In genomic region chr6:89003197-89003923, GRCm38 (mm10) we compare ENCODE assay signal across 10 mouse cellular contexts.
DNase-seq lines count a peak whose midpoint lies in the region; ATAC-seq and TF ChIP-seq lines count a peak whose summit lies in the region.
"Had no signal": no experiment of that assay in that cellular context is flagged by ENCODE, and none has a peak within 500 bp of the region (broad histone marks: within the 10 kb centered on the region; RNA-seq: fewer than 3 reads in every experiment).

No protein-coding gene starts in this region.

- DNase-seq in intestine, embryonic 14.5 days (ENCODE audit: low spot score) = peak; percentile 62
- peak; percentile 77 for DNase-seq in brain, embryonic 14.5 days (ENCODE audit: low read depth)
- DNase-seq in hindbrain, postnatal 0 days (ENCODE audit: low spot score) = peak; percentile 78
- DNase-seq in urinary bladder, postnatal 25 days (ENCODE audit: low spot score) = no peak
- DNase-seq in gastrocnemius, postnatal 25 days = no peak
- DNase-seq in spleen, postnatal 10 days (ENCODE audit: low spot score in 2 of 2) = no peak

- H3K27me3 ChIP-seq in intestine, embryonic 14.5 days (replicated peaks; ENCODE audit: control insufficient read depth, insufficient read depth, low read length) = no peaks in the 10 kb centered on the region
- no peaks in the 10 kb centered on the region for H3K27me3 ChIP-seq in intestine, postnatal 0 days (replicated peaks; ENCODE audit: control insufficient read depth, insufficient read depth, low read length)
- H3K27me3 ChIP-seq in hindbrain, postnatal 0 days (ENCODE audit: insufficient read depth, low read length) = 0 out of 2 replicates have a peak, but pooled peaks cover 3% of the 10 kb centered on the region
- H3K27me3 ChIP-seq in midbrain, embryonic 16.5 days (ENCODE audit: control insufficient read depth, insufficient read depth, low read depth, low read length) = no peaks in the 10 kb centered on the region

- peak; percentile 77 for ATAC-seq in intestine, embryonic 14.5 days (replicated peaks; ENCODE audit: low FRiP score, low TSS enrichment, low read depth)
- ATAC-seq in intestine, postnatal 0 days = no peak
- ATAC-seq in hindbrain, postnatal 0 days = peak; percentile 56
- 0 out of 2 replicates have a peak, but pooled peaks have one; percentile 26 for ATAC-seq in midbrain, embryonic 16.5 days

- H3K36me3 ChIP-seq in intestine, embryonic 14.5 days (ENCODE audit: control insufficient read depth, insufficient read depth, low read length) = no peaks in the 10 kb centered on the region
- no peaks in the 10 kb centered on the region for H3K36me3 ChIP-seq in intestine, postnatal 0 days (ENCODE audit: control insufficient read depth, insufficient read depth)
- H3K36me3 ChIP-seq in hindbrain, postnatal 0 days (ENCODE audit: insufficient read depth, low read length) = no peaks in the 10 kb centered on the region
- H3K36me3 ChIP-seq in midbrain, embryonic 16.5 days (ENCODE audit: control insufficient read depth, insufficient read depth, low read length) = no peaks in the 10 kb centered on the region
- H3K36me3 ChIP-seq: hindbrain, embryonic 15.5 days had no signal

- no peak overlapping the region for H3K4me3 ChIP-seq in intestine, embryonic 14.5 days (ENCODE audit: low read depth, low read length)
- H3K4me3 ChIP-seq in intestine, postnatal 0 days (ENCODE audit: low read depth, low read length) = no peak overlapping the region
- no peak overlapping the region for H3K4me3 ChIP-seq in hindbrain, postnatal 0 days (ENCODE audit: low read length)
- no peak overlapping the region for H3K4me3 ChIP-seq in midbrain, embryonic 16.5 days (ENCODE audit: low read depth, low read length)
- H3K4me3 ChIP-seq: hindbrain, embryonic 15.5 days; myocyte had no signal

- no peaks in the 10 kb centered on the region for H3K9me3 ChIP-seq in intestine, embryonic 14.5 days (ENCODE audit: control insufficient read depth, low read length)
- H3K9me3 ChIP-seq in intestine, postnatal 0 days (ENCODE audit: control insufficient read depth) = no peaks in the 10 kb centered on the region
- no peaks in the 10 kb centered on the region for H3K9me3 ChIP-seq in hindbrain, postnatal 0 days (ENCODE audit: low read length)
- H3K9me3 ChIP-seq in midbrain, embryonic 16.5 days (replicated peaks; ENCODE audit: control insufficient read depth, low read length, poor library complexity, severe bottlenecking) = no peaks in the 10 kb centered on the region
- H3K9me3 ChIP-seq: hindbrain, embryonic 15.5 days had no signal

- TF ChIP-seq CTCF in intestine, postnatal 0 days (IDR thresholded peaks at IDR 0.05; ENCODE audit: low read depth) = no peak
- no peak for TF ChIP-seq CTCF in brain, embryonic 14.5 days (IDR thresholded peaks at IDR 0.05; ENCODE audit: borderline replicate concordance, extremely low read depth, insufficient read depth, insufficient read length)
- no peak for TF ChIP-seq CTCF in hindbrain, postnatal 0 days (IDR thresholded peaks at IDR 0.05; ENCODE audit: low read depth)

- H3K4me2 ChIP-seq in intestine, embryonic 14.5 days (ENCODE audit: low read length) = no peak overlapping the region; the same call in 1 of the 2 replicates
- H3K4me2 ChIP-seq in intestine, postnatal 0 days (replicated peaks; ENCODE audit: low read depth) = no peak overlapping the region
- H3K4me2 ChIP-seq in hindbrain, postnatal 0 days (ENCODE audit: low read depth, low read length) = no peak overlapping the region
- H3K4me2 ChIP-seq in midbrain, embryonic 16.5 days (ENCODE audit: low read length) = no peak overlapping the region
- H3K4me2 ChIP-seq: hindbrain, embryonic 15.5 days had no signal

- 35% methylated on average over 5 of the region's 6 CpGs for WGBS in intestine, embryonic 14.5 days
- 47% methylated on average over 6 of the region's 6 CpGs for WGBS in intestine, postnatal 0 days
- WGBS in hindbrain, postnatal 0 days = 27% methylated on average over 5 of the region's 6 CpGs
- 41% methylated on average over 6 of the region's 6 CpGs for WGBS in midbrain, embryonic 16.5 days

- no peak for TF ChIP-seq POLR2A in brain, embryonic 14.5 days (IDR thresholded peaks at IDR 0.05; ENCODE audit: borderline replicate concordance, extremely low read depth, insufficient read depth, insufficient read length, poor library complexity, severe bottlenecking)

- no peak overlapping the region for H3K9ac ChIP-seq in intestine, embryonic 14.5 days (ENCODE audit: low read length)
- no peak overlapping the region for H3K9ac ChIP-seq in intestine, postnatal 0 days (ENCODE audit: low read depth, low read length)
- no peak overlapping the region for H3K9ac ChIP-seq in hindbrain, postnatal 0 days (replicated peaks; ENCODE audit: low read length)
- H3K9ac ChIP-seq in midbrain, embryonic 16.5 days (ENCODE audit: low read depth, low read length) = no peak overlapping the region
- H3K9ac ChIP-seq: hindbrain, embryonic 15.5 days had no signal

- peaks cover 12% of the 10 kb centered on the region for H3K4me1 ChIP-seq in intestine, embryonic 14.5 days (replicated peaks; ENCODE audit: control insufficient read depth, insufficient read depth, low read length)
- H3K4me1 ChIP-seq in intestine, postnatal 0 days (replicated peaks; ENCODE audit: control insufficient read depth, insufficient read depth, low read length) = no peaks in the 10 kb centered on the region
- no peaks in the 10 kb centered on the region for H3K4me1 ChIP-seq in hindbrain, postnatal 0 days (ENCODE audit: insufficient read depth, low read length)
- peaks cover 16% of the 10 kb centered on the region for H3K4me1 ChIP-seq in midbrain, embryonic 16.5 days (ENCODE audit: control insufficient read depth, insufficient read depth, low read length)

- H3K27ac ChIP-seq in intestine, embryonic 14.5 days (ENCODE audit: low read depth) = peak overlapping the region; percentile 62
- H3K27ac ChIP-seq in intestine, postnatal 0 days (ENCODE audit: low read depth, low read length) = no peak overlapping the region
- no peak overlapping the region for H3K27ac ChIP-seq in hindbrain, postnatal 0 days
- H3K27ac ChIP-seq in midbrain, embryonic 16.5 days (ENCODE audit: low read length) = no peak overlapping the region
- H3K27ac ChIP-seq: hindbrain, embryonic 15.5 days had no signal

Comparison
In these comparisons a context has a peak if more than half of its experiments do, and no peak if none do; other contexts are left out.
1. DNase-seq: peak in intestine, embryonic 14.5 days (single experiment), brain, embryonic 14.5 days (single experiment) and hindbrain, postnatal 0 days (single experiment); none in urinary bladder, postnatal 25 days (single experiment), gastrocnemius, postnatal 25 days (single experiment) and spleen, postnatal 10 days (0 of 2).